Mouse (Mus musculus): Measurements from ENCODE around the gene Cpped1. TPM values are rescaled to one million over a fixed set of nuclear protein-coding genes. Genes with fewer than 3 reads are reported as not detected.

Gene Cpped1
- polyA plus RNA-seq, 1 experiment from 2014 or later, result 30.7 TPM

GRCm38 (mm10) chr16:11828816-11829215, 80.4 kb downstream of the Cpped1 start:
- no peaks in the 10 kb centered on the region for H3K9me3 ChIP-seq (ENCODE audit: control insufficient read depth, low read depth, low read length)
- H3K36me3 ChIP-seq (ENCODE audit: control insufficient read depth, insufficient read depth, low read length), result no peaks in the 10 kb centered on the region
- H3K4me3 ChIP-seq (ENCODE audit: low read depth, low read length), result no peak overlapping the region
- ATAC-seq (ENCODE audit: insufficient number of reproducible peaks, insufficient read depth, low FRiP score, low read depth), result no peak
- WGBS, result 81% methylated on average over 1 of the region's 1 CpGs
- no peak overlapping the region for H3K4me2 ChIP-seq (replicated peaks; ENCODE audit: low read depth, low read length)
- no peak overlapping the region for H3K9ac ChIP-seq (replicated peaks; ENCODE audit: low read depth, low read length)
- H3K4me1 ChIP-seq (ENCODE audit: control insufficient read depth, insufficient read depth, low read length), result no peaks in the 10 kb centered on the region
- no peaks in the 10 kb centered on the region for H3K27me3 ChIP-seq (ENCODE audit: control insufficient read depth, insufficient read depth, low read length)
- no peak overlapping the region for H3K27ac ChIP-seq (ENCODE audit: low read length)

- H3K4me2 ChIP-seq (replicated peaks; ENCODE audit: low read depth, low read length), result no peak overlapping the region
- H3K27me3 ChIP-seq (ENCODE audit: control insufficient read depth, insufficient read depth, low read length), result no peaks in the 10 kb centered on the region
- no peak for ATAC-seq (ENCODE audit: insufficient number of reproducible peaks, insufficient read depth, low FRiP score, low read depth)
- H3K27ac ChIP-seq (ENCODE audit: low read length), result no peak overlapping the region
- H3K36me3 ChIP-seq (ENCODE audit: control insufficient read depth, insufficient read depth, low read length), result no peaks in the 10 kb centered on the region
- no peak overlapping the region for H3K9ac ChIP-seq (replicated peaks; ENCODE audit: low read depth, low read length)
- no peaks in the 10 kb centered on the region for H3K9me3 ChIP-seq (ENCODE audit: control insufficient read depth, low read depth, low read length)
- 72% methylated on average over 7 of the region's 7 CpGs for WGBS
- H3K4me3 ChIP-seq (ENCODE audit: low read depth, low read length), result no peak overlapping the region
- no peaks in the 10 kb centered on the region for H3K4me1 ChIP-seq (ENCODE audit: control insufficient read depth, insufficient read depth, low read length)
These were observed 84.4 kb downstream of the Cpped1 start for GRCm38 (mm10) chr16:11824833-11825232.

- ATAC-seq (ENCODE audit: insufficient number of reproducible peaks, insufficient read depth, low FRiP score, low read depth), result no peak
- Histone ChIP-seq H3K4me1 (ENCODE audit: control insufficient read depth, insufficient read depth, low read length) (no peaks in the 10 kb centered on the region), H3K4me2 (replicated peaks; ENCODE audit: low read depth, low read length) (no peak overlapping the region), H3K27me3 (ENCODE audit: control insufficient read depth, insufficient read depth, low read length) (no peaks in the 10 kb centered on the region), H3K27ac (ENCODE audit: low read length) (no peak overlapping the region), H3K4me3 (ENCODE audit: low read depth, low read length) (no peak overlapping the region), H3K36me3 (ENCODE audit: control insufficient read depth, insufficient read depth, low read length) (no peaks in the 10 kb centered on the region), H3K9me3 (ENCODE audit: control insufficient read depth, low read depth, low read length) (no peaks in the 10 kb centered on the region), H3K9ac (replicated peaks; ENCODE audit: low read depth, low read length) (no peak overlapping the region)
- WGBS, result 74% methylated on average over 8 of the region's 8 CpGs
These were observed 84.9 kb downstream of the Cpped1 start for GRCm38 (mm10) chr16:11824385-11824784.

GRCm38 (mm10) chr16:11820791-11821190, 88.5 kb downstream of the Cpped1 start:
- Histone ChIP-seq H3K27me3 (ENCODE audit: control insufficient read depth, insufficient read depth, low read length) (no peaks in the 10 kb centered on the region), H3K9me3 (ENCODE audit: control insufficient read depth, low read depth, low read length) (no peaks in the 10 kb centered on the region), H3K4me1 (ENCODE audit: control insufficient read depth, insufficient read depth, low read length) (no peaks in the 10 kb centered on the region), H3K27ac (ENCODE audit: low read length) (no peak overlapping the region), H3K9ac (replicated peaks; ENCODE audit: low read depth, low read length) (no peak overlapping the region), H3K4me3 (ENCODE audit: low read depth, low read length) (no peak overlapping the region), H3K36me3 (ENCODE audit: control insufficient read depth, insufficient read depth, low read length) (no peaks in the 10 kb centered on the region), H3K4me2 (replicated peaks; ENCODE audit: low read depth, low read length) (no peak overlapping the region)
- WGBS, result 80% methylated on average over 7 of the region's 7 CpGs
- no peak for ATAC-seq (ENCODE audit: insufficient number of reproducible peaks, insufficient read depth, low FRiP score, low read depth)

- Histone ChIP-seq H3K9ac (replicated peaks; ENCODE audit: low read depth, low read length) (no peak overlapping the region), H3K36me3 (ENCODE audit: control insufficient read depth, insufficient read depth, low read length) (no peaks in the 10 kb centered on the region), H3K27ac (ENCODE audit: low read length) (no peak overlapping the region), H3K9me3 (ENCODE audit: control insufficient read depth, low read depth, low read length) (no peaks in the 10 kb centered on the region), H3K4me3 (ENCODE audit: low read depth, low read length) (no peak overlapping the region), H3K4me2 (replicated peaks; ENCODE audit: low read depth, low read length) (no peak overlapping the region), H3K27me3 (ENCODE audit: control insufficient read depth, insufficient read depth, low read length) (no peaks in the 10 kb centered on the region), H3K4me1 (ENCODE audit: control insufficient read depth, insufficient read depth, low read length) (no peaks in the 10 kb centered on the region)
- no peak for ATAC-seq (ENCODE audit: insufficient number of reproducible peaks, insufficient read depth, low FRiP score, low read depth)
- 81% methylated on average over 10 of the region's 10 CpGs for WGBS
These were observed 94.2 kb downstream of the Cpped1 start for GRCm38 (mm10) chr16:11814935-11815650.

- Histone ChIP-seq H3K9me3 (ENCODE audit: control insufficient read depth, low read depth, low read length) (no peaks in the 10 kb centered on the region), H3K4me3 (ENCODE audit: low read depth, low read length) (no peak overlapping the region), H3K36me3 (ENCODE audit: control insufficient read depth, insufficient read depth, low read length) (no peaks in the 10 kb centered on the region), H3K4me2 (replicated peaks; ENCODE audit: low read depth, low read length) (no peak overlapping the region), H3K4me1 (ENCODE audit: control insufficient read depth, insufficient read depth, low read length) (no peaks in the 10 kb centered on the region), H3K27ac (ENCODE audit: low read length) (no peak overlapping the region), H3K9ac (replicated peaks; ENCODE audit: low read depth, low read length) (no peak overlapping the region), H3K27me3 (ENCODE audit: control insufficient read depth, insufficient read depth, low read length) (no peaks in the 10 kb centered on the region)
- ATAC-seq (ENCODE audit: insufficient number of reproducible peaks, insufficient read depth, low FRiP score, low read depth), result no peak
- 74% methylated on average over 8 of the region's 8 CpGs for WGBS
These were observed 97.1 kb downstream of the Cpped1 start for GRCm38 (mm10) chr16:11812119-11812518.

GRCm38 (mm10) chr16:11809615-11810014, 99.6 kb downstream of the Cpped1 start:
- 50% methylated on average over 8 of the region's 8 CpGs for WGBS
- H3K9ac ChIP-seq (replicated peaks; ENCODE audit: low read depth, low read length), result no peak overlapping the region

GRCm38 (mm10) chr16:11801960-11802539, 107.2 kb downstream of the Cpped1 start:
- Histone ChIP-seq H3K9me3 (ENCODE audit: control insufficient read depth, low read depth, low read length) (no peaks in the 10 kb centered on the region), H3K36me3 (ENCODE audit: control insufficient read depth, insufficient read depth, low read length) (no peaks in the 10 kb centered on the region), H3K27me3 (ENCODE audit: control insufficient read depth, insufficient read depth, low read length) (no peaks in the 10 kb centered on the region), H3K4me2 (replicated peaks; ENCODE audit: low read depth, low read length) (no peak overlapping the region), H3K9ac (replicated peaks; ENCODE audit: low read depth, low read length) (no peak overlapping the region), H3K4me1 (ENCODE audit: control insufficient read depth, insufficient read depth, low read length) (no peaks in the 10 kb centered on the region), H3K27ac (ENCODE audit: low read length) (no peak overlapping the region), H3K4me3 (ENCODE audit: low read depth, low read length) (no peak overlapping the region)
- WGBS, result 83% methylated on average over 7 of the region's 7 CpGs
- no peak for ATAC-seq (ENCODE audit: insufficient number of reproducible peaks, insufficient read depth, low FRiP score, low read depth)

More at GRCm38 (mm10) chr16:11809615-11810014, 99.6 kb downstream of the Cpped1 start:
- no peaks in the 10 kb centered on the region for H3K9me3 ChIP-seq (ENCODE audit: control insufficient read depth, low read depth, low read length)
- ATAC-seq (ENCODE audit: insufficient number of reproducible peaks, insufficient read depth, low FRiP score, low read depth), result no peak
- no peak overlapping the region for H3K4me2 ChIP-seq (replicated peaks; ENCODE audit: low read depth, low read length)
- H3K4me3 ChIP-seq (ENCODE audit: low read depth, low read length), result no peak overlapping the region
- no peak overlapping the region for H3K27ac ChIP-seq (ENCODE audit: low read length)
- H3K36me3 ChIP-seq (ENCODE audit: control insufficient read depth, insufficient read depth, low read length), result no peaks in the 10 kb centered on the region
- no peaks in the 10 kb centered on the region for H3K4me1 ChIP-seq (ENCODE audit: control insufficient read depth, insufficient read depth, low read length)
- H3K27me3 ChIP-seq (ENCODE audit: control insufficient read depth, insufficient read depth, low read length), result no peaks in the 10 kb centered on the region
